Mouse (Mus musculus): Measurements from ENCODE around the gene Rab13. TPM values are rescaled to one million over a fixed set of nuclear protein-coding genes. Genes with fewer than 3 reads are reported as not detected.
"Not testable (repeated sequence)": the region's sequence is repeated elsewhere in the genome, so short reads cannot be mapped to it uniquely, and the experiment has no call there.

Rab13 gene
- polyA plus RNA-seq, 1 experiment from 2014 or later = 10.2 TPM

DNA sequence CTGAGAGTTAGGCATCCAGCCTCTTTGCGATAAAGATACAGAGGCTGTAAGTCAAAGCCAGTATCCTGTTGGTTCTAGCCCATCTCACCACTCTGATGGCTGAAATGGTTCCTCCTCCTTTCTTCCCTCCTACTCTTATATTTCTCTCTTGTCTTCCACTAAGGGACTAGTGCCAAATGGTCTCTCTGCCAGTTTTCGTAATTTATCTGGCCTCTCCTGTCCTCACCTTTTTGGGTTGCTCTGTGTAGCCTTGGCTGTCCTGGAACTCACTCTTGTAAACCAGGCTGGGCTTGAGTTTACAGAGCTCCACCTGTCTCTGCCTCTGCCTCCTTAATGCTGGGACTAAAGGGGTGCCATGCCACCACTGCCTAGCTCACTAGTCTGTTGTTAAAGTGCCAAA, 39.2 kb downstream of the Rab13 start:
- H3K4me2 ChIP-seq (ENCODE audit: low read length); ATAC-seq (replicated peaks; ENCODE audit: low FRiP score, low TSS enrichment, low read depth); H3K27ac ChIP-seq (ENCODE audit: low read depth); H3K27me3 ChIP-seq (replicated peaks; ENCODE audit: control insufficient read depth, insufficient read depth, low read length); H3K9me3 ChIP-seq (ENCODE audit: control insufficient read depth, low read length); H3K4me3 ChIP-seq (ENCODE audit: low read depth, low read length); DNase-seq (ENCODE audit: low spot score); H3K9ac ChIP-seq (ENCODE audit: low read length): not testable (repeated sequence)
- 88% methylated on average over 2 of the region's 2 CpGs for WGBS
- peaks cover 13% of the 10 kb centered on the region for H3K4me1 ChIP-seq (replicated peaks; ENCODE audit: control insufficient read depth, insufficient read depth, low read length)
- H3K36me3 ChIP-seq (ENCODE audit: control insufficient read depth, insufficient read depth, low read length) = peaks cover 26% of the 10 kb centered on the region

DNA sequence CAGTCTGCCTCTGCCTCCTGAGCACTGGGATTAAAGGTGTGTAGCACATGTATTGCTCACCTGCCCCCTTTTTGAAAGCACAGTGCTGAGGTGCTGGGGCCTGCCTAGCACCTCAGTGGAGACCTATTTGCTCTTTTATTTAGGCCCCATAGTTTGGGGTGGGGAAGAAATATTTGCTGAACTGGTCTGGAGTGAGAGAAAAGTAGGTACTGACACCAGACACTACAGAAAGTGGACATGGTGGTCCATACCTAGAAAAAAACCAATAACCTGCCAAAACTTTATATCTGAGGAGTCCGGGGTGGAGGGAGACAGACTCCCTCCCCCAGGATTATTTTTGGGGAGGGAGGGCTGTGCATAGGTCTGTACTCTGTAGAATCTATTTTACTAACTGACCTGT, 39.7 kb downstream of the Rab13 start:
- DNase-seq (ENCODE audit: low spot score); ATAC-seq (replicated peaks; ENCODE audit: low FRiP score, low TSS enrichment, low read depth); H3K9ac ChIP-seq (ENCODE audit: low read length); H3K27me3 ChIP-seq (replicated peaks; ENCODE audit: control insufficient read depth, insufficient read depth, low read length); H3K9me3 ChIP-seq (ENCODE audit: control insufficient read depth, low read length); H3K27ac ChIP-seq (ENCODE audit: low read depth); H3K4me3 ChIP-seq (ENCODE audit: low read depth, low read length): not testable (repeated sequence)
- 91% methylated on average over 1 of the region's 1 CpGs for WGBS
- Histone ChIP-seq H3K4me1 (replicated peaks; ENCODE audit: control insufficient read depth, insufficient read depth, low read length) (peaks cover 12% of the 10 kb centered on the region), H3K36me3 (ENCODE audit: control insufficient read depth, insufficient read depth, low read length) (peaks cover 31% of the 10 kb centered on the region), H3K4me2 (ENCODE audit: low read length) (peak overlapping the region; percentile 91; the same call in 1 of the 2 replicates)

DNA sequence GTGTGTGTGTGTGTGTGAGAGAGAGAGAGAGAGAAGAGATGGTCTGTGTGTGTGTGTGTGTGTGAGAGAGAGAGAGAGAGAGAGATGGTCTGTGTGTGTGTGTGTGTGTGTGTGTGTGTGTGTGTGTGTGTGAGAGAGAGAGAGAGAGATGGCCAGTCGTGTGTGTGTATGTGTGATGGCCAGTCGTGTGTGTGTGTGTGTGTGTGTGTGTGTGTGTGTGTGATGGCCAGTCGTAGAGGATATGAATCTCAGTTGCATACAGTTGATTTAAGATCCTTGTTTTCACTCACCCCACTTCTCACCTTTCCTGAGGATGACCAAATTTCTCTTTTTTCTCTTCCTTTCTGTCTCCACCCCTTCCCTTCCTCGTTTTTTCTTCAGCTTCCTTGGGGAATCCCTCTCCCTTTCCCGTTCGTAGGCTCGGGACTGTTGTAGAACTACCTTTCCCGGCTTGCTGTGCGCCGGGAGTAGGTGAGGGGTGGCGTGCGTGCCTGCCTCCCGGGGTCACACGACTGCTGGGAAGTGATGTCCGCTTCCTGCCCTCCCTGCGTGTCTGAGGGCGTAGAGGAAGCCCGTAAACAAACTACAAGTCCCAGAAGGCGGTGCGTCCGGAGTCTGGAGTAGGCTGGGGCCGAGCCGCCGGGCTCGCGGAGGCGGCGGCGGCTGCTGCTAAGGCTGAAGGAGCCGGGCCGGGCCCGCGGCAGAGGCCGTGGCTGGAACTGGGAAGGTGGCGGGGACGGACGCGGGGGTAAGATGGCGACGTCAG, 40.3 kb downstream of the Rab13 start, which contains the start of gene Crtc2:
TSS of gene Crtc2 (plus strand) at position 511 of the 766 bp plus-strand sequence.
- peak; percentile 95 for ATAC-seq (replicated peaks; ENCODE audit: low FRiP score, low TSS enrichment, low read depth)
- H3K27me3 ChIP-seq (replicated peaks; ENCODE audit: control insufficient read depth, insufficient read depth, low read length) = no peaks in the 10 kb centered on the region

DNA sequence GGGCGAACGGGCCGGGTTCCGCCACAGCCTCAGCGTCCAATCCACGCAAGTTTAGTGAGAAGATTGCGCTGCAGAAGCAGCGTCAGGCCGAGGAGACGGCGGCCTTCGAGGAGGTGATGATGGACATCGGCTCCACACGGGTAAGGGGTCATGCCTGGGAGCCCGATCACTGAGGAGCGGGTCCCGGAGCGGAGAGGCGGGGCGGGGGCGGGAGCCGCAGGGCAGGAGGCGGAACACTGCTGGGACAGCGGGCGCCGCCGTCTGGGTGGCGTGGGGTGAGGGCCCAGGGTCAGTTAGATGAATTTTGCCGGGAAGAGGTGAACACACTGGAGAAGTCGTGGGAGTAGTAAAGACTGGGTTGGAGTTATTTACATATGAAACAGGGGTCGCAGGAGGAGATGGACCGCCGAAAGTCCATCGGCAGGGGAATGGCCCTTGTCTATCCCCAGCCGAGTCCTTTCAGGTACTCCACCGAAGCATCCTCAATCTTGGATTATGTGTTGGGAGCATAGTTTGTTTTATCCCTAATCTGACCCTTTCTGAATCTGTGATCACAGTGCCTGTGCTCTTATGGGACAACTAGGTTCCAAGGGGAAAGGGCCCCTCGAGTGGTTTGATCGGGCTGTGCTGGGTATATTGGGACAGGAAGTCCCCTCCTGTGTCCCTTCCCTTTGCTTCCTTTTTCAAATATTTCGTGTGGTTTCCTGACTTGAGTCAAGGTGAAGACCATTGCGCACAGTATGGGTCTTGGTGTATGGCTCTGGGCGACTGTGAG, 41.1 kb downstream of the Rab13 start:
- H3K27ac ChIP-seq (ENCODE audit: low read depth) = peak overlapping the region; percentile 84
- peak; percentile 66 for ATAC-seq (replicated peaks; ENCODE audit: low FRiP score, low TSS enrichment, low read depth)
- under 1% methylated on average over 41 of the region's 41 CpGs for WGBS

More for the DNA sequence above, 40.3 kb downstream of the Rab13 start, which contains the start of gene Crtc2:
- 1% methylated on average over 40 of the region's 40 CpGs for WGBS
- Histone ChIP-seq H3K27ac (ENCODE audit: low read depth) (peak within 1 kb of the TSS; percentile 84), H3K9ac (ENCODE audit: low read length) (peak within 1 kb of the TSS; percentile 88), H3K4me2 (ENCODE audit: low read length) (peak within 1 kb of the TSS; percentile 91), H3K36me3 (ENCODE audit: control insufficient read depth, insufficient read depth, low read length) (peaks cover 36% of the 10 kb centered on the region), H3K4me3 (ENCODE audit: low read depth, low read length) (peak within 1 kb of the TSS; percentile 93), H3K9me3 (ENCODE audit: control insufficient read depth, low read length) (no peaks in the 10 kb centered on the region), H3K4me1 (replicated peaks; ENCODE audit: control insufficient read depth, insufficient read depth, low read length) (peaks cover 11% of the 10 kb centered on the region)
- peak; percentile 93 for DNase-seq (ENCODE audit: low spot score)

DNA sequence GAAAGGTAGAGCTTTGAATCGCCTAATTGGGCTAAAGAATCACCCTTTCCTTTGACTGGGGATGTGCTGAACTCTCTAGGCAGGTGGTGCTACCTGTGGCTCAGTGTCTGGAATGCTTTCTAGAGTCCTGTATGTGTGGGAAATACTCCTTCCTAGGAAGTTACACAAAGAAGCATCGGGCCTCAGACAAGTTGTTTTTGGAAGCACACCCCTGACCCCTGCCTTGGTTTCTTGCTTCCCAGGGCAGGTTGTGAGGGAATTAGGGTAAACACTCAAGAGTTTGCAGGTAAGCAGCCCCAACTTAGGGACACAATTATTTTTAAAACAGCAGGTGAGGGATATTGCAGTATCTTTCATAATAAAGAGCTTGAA, 41.7 kb downstream of the Rab13 start:
- peaks cover 8% of the 10 kb centered on the region for H3K4me1 ChIP-seq (replicated peaks; ENCODE audit: control insufficient read depth, insufficient read depth, low read length)
- ATAC-seq (replicated peaks; ENCODE audit: low FRiP score, low TSS enrichment, low read depth) = no peak
- peak overlapping the region; percentile 93 for H3K4me3 ChIP-seq (ENCODE audit: low read depth, low read length)
- no peaks in the 10 kb centered on the region for H3K27me3 ChIP-seq (replicated peaks; ENCODE audit: control insufficient read depth, insufficient read depth, low read length)
- peak overlapping the region; percentile 88 for H3K9ac ChIP-seq (ENCODE audit: low read length)
- peak overlapping the region; percentile 91 for H3K4me2 ChIP-seq (ENCODE audit: low read length)
- H3K9me3 ChIP-seq (ENCODE audit: control insufficient read depth, low read length) = no peaks in the 10 kb centered on the region
- no peak for DNase-seq (ENCODE audit: low spot score)
- WGBS = 18% methylated on average over 2 of the region's 2 CpGs
- H3K27ac ChIP-seq (ENCODE audit: low read depth) = no peak overlapping the region
- peaks cover 45% of the 10 kb centered on the region for H3K36me3 ChIP-seq (ENCODE audit: control insufficient read depth, insufficient read depth, low read length)

More for the DNA sequence above, 41.1 kb downstream of the Rab13 start:
- peak overlapping the region; percentile 88 for H3K9ac ChIP-seq (ENCODE audit: low read length)
- no peaks in the 10 kb centered on the region for H3K9me3 ChIP-seq (ENCODE audit: control insufficient read depth, low read length)
- peak overlapping the region; percentile 93 for H3K4me3 ChIP-seq (ENCODE audit: low read depth, low read length)
- DNase-seq (ENCODE audit: low spot score) = peak; percentile 69
- H3K36me3 ChIP-seq (ENCODE audit: control insufficient read depth, insufficient read depth, low read length) = peaks cover 40% of the 10 kb centered on the region
- peak overlapping the region; percentile 91 for H3K4me2 ChIP-seq (ENCODE audit: low read length)
- H3K27me3 ChIP-seq (replicated peaks; ENCODE audit: control insufficient read depth, insufficient read depth, low read length) = no peaks in the 10 kb centered on the region
- H3K4me1 ChIP-seq (replicated peaks; ENCODE audit: control insufficient read depth, insufficient read depth, low read length) = peaks cover 8% of the 10 kb centered on the region

DNA sequence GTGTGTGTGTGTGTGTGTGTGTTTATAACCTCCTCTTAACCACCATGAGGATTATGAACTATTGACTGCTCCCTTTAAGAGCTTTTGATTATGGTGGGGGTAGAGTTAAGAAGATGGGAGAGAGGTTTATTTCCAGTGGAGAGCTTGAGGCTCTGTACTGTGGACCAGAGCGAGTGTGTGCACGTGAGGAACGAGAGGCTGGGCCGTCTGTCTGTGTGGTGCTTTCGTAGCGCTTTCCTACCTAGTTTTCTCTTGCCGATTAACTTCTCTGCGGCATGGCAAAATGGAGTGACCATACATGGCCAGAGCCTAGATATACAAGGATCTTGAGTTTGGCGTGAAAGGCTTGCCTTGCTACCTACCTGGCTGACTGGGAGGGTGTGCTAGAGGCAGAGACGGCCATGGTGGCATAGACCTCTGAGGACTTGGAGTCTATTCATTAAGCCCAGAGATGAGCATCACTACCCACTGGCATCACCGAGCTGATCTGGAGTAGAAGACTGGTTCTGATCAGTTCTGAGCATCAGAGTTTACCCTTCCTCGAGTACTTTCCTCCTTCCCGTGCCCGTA, 42.4 kb downstream of the Rab13 start:
- Histone ChIP-seq H3K9ac (ENCODE audit: low read length) (no peak overlapping the region), H3K4me3 (ENCODE audit: low read depth, low read length) (no peak overlapping the region), H3K36me3 (ENCODE audit: control insufficient read depth, insufficient read depth, low read length) (peaks cover 46% of the 10 kb centered on the region), H3K9me3 (ENCODE audit: control insufficient read depth, low read length) (no peaks in the 10 kb centered on the region), H3K4me1 (replicated peaks; ENCODE audit: control insufficient read depth, insufficient read depth, low read length) (peaks cover 8% of the 10 kb centered on the region), H3K27ac (ENCODE audit: low read depth) (no peak overlapping the region), H3K4me2 (ENCODE audit: low read length) (peak overlapping the region; percentile 91; the same call in 1 of the 2 replicates), H3K27me3 (replicated peaks; ENCODE audit: control insufficient read depth, insufficient read depth, low read length) (no peaks in the 10 kb centered on the region)
- DNase-seq (ENCODE audit: low spot score) (no peak), ATAC-seq (replicated peaks; ENCODE audit: low FRiP score, low TSS enrichment, low read depth) (no peak)
- WGBS = 92% methylated on average over 14 of the region's 14 CpGs

DNA sequence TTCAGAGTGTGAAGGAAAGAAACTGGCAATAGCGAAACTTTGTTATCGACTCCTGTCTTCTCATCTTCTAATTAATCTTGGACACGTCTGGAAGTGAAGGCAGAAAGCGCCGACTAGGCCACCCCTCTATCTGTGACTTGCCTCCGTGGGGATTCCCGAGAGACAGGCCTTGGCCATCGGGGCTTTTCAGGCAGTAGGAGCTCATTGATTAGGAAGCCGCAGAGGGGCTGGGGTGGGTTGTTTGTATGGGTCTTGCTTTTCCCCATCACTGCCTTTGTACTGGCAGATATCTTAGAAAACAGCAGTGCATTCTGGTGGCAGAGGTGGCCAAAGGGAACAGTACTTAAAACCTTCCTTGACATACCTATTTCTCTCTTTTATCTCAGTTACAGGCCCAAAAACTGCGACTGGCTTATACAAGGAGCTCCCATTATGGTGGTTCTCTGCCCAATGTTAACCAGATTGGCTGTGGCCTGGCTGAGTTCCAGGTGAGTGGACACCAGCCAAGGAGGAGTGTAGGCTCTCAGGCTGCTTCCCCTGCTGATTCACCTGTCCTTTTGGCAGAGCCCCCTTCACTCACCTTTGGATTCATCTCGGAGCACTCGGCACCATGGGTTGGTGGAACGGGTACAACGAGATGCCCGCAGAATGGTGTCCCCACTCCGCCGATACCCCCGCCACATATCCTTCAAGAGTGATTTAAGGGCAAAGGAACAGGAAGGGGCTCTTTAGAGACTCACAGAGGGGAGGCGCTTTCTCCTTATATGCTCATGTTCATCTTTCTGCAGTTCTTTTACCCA, 43.4 kb downstream of the Rab13 start:
- H3K4me3 ChIP-seq (ENCODE audit: low read depth, low read length) = no peak overlapping the region
- DNase-seq (ENCODE audit: low spot score) (no peak), ATAC-seq (replicated peaks; ENCODE audit: low FRiP score, low TSS enrichment, low read depth) (no peak)
- 92% methylated on average over 19 of the region's 19 CpGs for WGBS
- H3K4me2 ChIP-seq (ENCODE audit: low read length) = no peak overlapping the region
- H3K27ac ChIP-seq (ENCODE audit: low read depth) = no peak overlapping the region
- H3K36me3 ChIP-seq (ENCODE audit: control insufficient read depth, insufficient read depth, low read length) = peaks cover 48% of the 10 kb centered on the region
- H3K9ac ChIP-seq (ENCODE audit: low read length) = no peak overlapping the region
- H3K4me1 ChIP-seq (replicated peaks; ENCODE audit: control insufficient read depth, insufficient read depth, low read length) = peaks cover 8% of the 10 kb centered on the region
- no peaks in the 10 kb centered on the region for H3K9me3 ChIP-seq (ENCODE audit: control insufficient read depth, low read length)
- no peaks in the 10 kb centered on the region for H3K27me3 ChIP-seq (replicated peaks; ENCODE audit: control insufficient read depth, insufficient read depth, low read length)

DNA sequence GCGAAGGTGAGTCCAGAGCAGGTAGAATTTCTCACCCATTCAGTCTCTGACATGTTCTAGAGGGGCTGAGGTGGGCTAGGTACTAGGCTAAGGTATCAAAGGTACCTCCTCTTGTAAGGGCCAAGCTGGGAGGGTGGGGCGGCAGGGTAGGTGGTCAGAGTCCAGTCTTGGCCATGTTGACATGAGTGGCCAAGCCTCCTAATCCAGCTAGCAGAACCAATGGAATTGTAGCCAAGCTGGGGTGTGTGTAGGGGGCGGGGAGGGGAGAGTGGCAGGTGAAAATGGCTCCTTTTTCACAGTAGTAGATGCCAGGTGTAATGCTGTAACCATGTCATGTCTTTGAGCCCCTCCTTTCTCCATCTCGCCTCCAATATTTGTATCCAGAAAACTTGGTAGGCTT, 45.0 kb downstream of the Rab13 start:
- Histone ChIP-seq H3K27me3 (replicated peaks; ENCODE audit: control insufficient read depth, insufficient read depth, low read length) (no peaks in the 10 kb centered on the region), H3K4me1 (replicated peaks; ENCODE audit: control insufficient read depth, insufficient read depth, low read length) (peaks cover 8% of the 10 kb centered on the region), H3K4me3 (ENCODE audit: low read depth, low read length) (no peak overlapping the region), H3K4me2 (ENCODE audit: low read length) (no peak overlapping the region), H3K9me3 (ENCODE audit: control insufficient read depth, low read length) (no peaks in the 10 kb centered on the region), H3K27ac (ENCODE audit: low read depth) (no peak overlapping the region), H3K9ac (ENCODE audit: low read length) (no peak overlapping the region), H3K36me3 (ENCODE audit: control insufficient read depth, insufficient read depth, low read length) (peaks cover 64% of the 10 kb centered on the region)
- DNase-seq (ENCODE audit: low spot score) = no peak
- WGBS = 94% methylated on average over 4 of the region's 4 CpGs
- ATAC-seq (replicated peaks; ENCODE audit: low FRiP score, low TSS enrichment, low read depth) = no peak
